Mouse (Mus musculus) E14TG2a.4 (cell line): ENCODE measurements at regions not wholly inside any gene's neighbourhood (a gene's known extent, or its start where the extent isn't known, plus 50 kb on each side); places are given as distances from the start of the nearest gene placed in this dataset.

ENCODE experiments used
- H3K27me3 ChIP-seq: 2 replicates; pipeline ENCODE4 v1.6.1; 2014; ENCODE audit warnings: low read length, control low read depth; ENCODE audit not compliant: insufficient read depth
- H3K36me3 ChIP-seq: 2 replicates; pipeline ENCODE4 v1.6.1; 2014; ENCODE audit warnings: low read length, control low read depth; ENCODE audit not compliant: insufficient read depth
- H3K4me1 ChIP-seq: replicated peaks from 2 replicates; pipeline ENCODE4 v1.6.1; 2014; ENCODE audit warnings: low read depth, low read length, control low read depth
- H3K4me3 ChIP-seq: replicated peaks from 2 replicates; pipeline ENCODE4 v1.5.1; 2014; ENCODE audit warnings: mild to moderate bottlenecking, low read length
- H3K9me3 ChIP-seq: 2 replicates; pipeline ENCODE4 v1.6.1; 2014; ENCODE audit warnings: low read length, control low read depth
- CTCF ChIP-seq: conservative IDR thresholded peaks from 2 replicates; pipeline ENCODE4 v1.5.1; 2014; ENCODE audit warnings: low read length
- NANOG ChIP-seq: IDR thresholded peaks from 2 replicates; pipeline ENCODE4 v1.6.1; 2014; ENCODE audit warnings: borderline replicate concordance, low read length, mixed read lengths
- POU5F1 ChIP-seq: IDR thresholded peaks from 2 replicates; pipeline ENCODE4 v1.6.1; 2014; ENCODE audit warnings: low read length, borderline replicate concordance

DNA sequence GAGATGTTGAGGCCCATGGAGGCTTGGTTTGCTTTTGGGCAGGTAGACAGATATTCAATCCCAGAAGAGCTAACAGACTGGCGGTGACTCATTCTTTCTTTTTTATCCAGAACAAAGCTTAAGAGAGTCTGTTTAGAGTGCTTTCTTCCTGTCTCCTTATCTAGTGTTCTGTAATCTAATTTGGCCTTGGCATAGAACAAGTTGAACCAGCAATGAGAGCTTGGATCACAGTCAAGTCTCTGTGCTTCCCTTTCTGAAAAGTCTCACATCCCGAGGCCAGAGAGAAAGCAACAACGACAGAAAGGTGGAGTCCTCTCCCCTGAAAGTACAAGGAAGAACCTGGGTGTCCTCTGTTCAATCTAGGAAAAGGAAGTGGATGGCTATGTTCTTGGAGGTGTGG is 401.2 kb upstream of the Etaa1 start:
- no peaks in the 10 kb centered on the region for H3K27me3 ChIP-seq
- no peaks in the 10 kb centered on the region for H3K4me1 ChIP-seq
- no peaks in the 10 kb centered on the region for H3K9me3 ChIP-seq
- TF ChIP-seq NANOG (no peak), CTCF (no peak), POU5F1 (no peak)
- no peaks in the 10 kb centered on the region for H3K36me3 ChIP-seq
- H3K4me3 ChIP-seq: no peak overlapping the region

DNA sequence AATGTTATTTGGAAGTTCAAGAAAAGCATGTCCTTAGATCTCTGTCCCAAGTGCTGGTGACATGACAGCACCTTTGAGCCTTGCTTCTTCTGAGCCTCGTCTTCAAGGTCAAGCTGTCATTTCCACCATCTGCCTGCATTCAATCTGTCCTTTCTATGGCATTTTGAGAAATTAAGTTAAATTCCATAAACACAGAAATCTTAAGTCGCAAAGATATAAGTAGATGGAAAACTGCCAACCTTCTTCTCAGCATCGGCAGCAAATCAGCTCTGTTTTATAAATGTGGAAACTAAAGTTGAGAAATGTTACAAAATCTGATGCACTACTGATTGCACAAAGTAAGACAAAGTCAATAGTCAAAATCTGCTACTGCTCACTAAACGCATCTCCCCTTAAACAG is 400.5 kb upstream of the Etaa1 start:
- H3K4me1 ChIP-seq: no peaks in the 10 kb centered on the region
- TF ChIP-seq POU5F1 (no peak), CTCF (no peak), NANOG (no peak)
- no peaks in the 10 kb centered on the region for H3K36me3 ChIP-seq
- H3K27me3 ChIP-seq: no peaks in the 10 kb centered on the region
- no peaks in the 10 kb centered on the region for H3K9me3 ChIP-seq
- no peak overlapping the region for H3K4me3 ChIP-seq

DNA sequence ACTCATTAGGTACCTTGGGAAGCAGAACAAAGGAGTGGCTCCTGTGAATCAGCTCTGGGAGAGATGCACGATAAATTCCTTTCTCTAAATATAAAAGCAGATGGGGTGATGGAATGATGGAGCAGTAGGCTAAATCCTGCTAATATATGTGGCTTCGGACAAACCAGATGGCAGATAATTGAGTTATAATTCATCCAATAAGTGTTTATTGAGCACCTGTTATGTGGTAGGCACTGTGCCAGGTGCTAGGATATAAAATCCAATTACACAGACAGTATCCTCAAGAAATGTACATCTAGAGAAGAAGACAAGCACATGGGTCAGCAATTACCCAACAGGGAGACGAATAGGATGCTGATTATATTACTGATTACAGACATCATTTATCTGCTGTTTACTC is 394.2 kb upstream of the Etaa1 start:
- H3K27me3 ChIP-seq: no peaks in the 10 kb centered on the region
- TF ChIP-seq NANOG (no peak), CTCF (no peak), POU5F1 (no peak)
- H3K4me1 ChIP-seq: no peaks in the 10 kb centered on the region
- no peaks in the 10 kb centered on the region for H3K36me3 ChIP-seq
- H3K9me3 ChIP-seq: no peaks in the 10 kb centered on the region
- H3K4me3 ChIP-seq: no peak overlapping the region

GRCm38 (mm10) chr11:18313510-18314301 is 360.0 kb upstream of the Etaa1 start:
- Histone ChIP-seq H3K9me3 (no peaks in the 10 kb centered on the region), H3K4me3 (no peak overlapping the region), H3K4me1 (no peaks in the 10 kb centered on the region), H3K36me3 (no peaks in the 10 kb centered on the region), H3K27me3 (no peaks in the 10 kb centered on the region)
- TF ChIP-seq POU5F1 (no peak), CTCF (no peak)

DNA sequence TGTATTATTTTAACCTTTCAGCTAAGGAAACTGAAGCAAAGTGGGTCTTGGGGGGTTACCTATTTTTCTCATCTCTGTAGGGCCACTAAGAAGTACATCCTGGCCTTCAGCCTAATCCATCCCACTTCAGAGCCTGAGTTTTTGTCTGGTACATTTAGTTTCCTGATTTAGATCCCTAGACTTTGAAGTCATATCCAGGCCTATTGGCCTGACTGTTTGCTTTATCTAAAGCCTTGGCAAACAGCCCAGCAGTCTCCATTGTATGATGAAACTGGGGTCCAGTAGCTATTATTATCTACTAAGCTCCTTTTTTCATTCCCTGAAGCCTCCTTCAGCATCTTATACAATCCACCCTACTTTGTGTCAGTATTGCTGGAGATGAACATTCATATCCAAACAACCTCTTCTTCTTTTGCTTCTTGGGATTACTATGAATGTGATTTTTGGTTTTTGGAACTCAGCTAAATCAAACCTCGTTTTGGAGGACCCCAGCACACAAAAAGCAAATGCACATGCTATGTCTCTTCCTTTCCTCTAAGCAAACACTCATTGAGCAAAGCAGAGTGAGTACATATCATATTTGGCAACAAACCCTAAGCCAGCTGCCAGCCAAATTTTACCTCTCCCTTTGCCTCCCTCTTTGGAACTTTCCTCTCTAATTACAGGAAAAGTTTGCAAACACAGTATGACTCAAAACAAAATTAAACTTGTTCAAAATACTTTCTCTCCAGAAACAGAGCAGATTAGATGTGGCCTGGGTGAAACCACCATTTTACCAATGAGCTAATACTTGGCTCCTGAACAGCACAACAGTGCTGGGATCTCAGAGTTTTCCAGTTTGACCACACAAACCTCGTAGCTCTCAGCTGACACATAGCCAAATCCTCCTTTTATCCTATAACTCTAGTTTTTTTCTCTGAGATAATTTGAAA is 342.8 kb upstream of the Etaa1 start:
- Histone ChIP-seq H3K36me3 (no peaks in the 10 kb centered on the region), H3K4me3 (no peak overlapping the region), H3K4me1 (no peaks in the 10 kb centered on the region), H3K27me3 (no peaks in the 10 kb centered on the region), H3K9me3 (peaks cover 33% of the 10 kb centered on the region)
- no peak for TF ChIP-seq CTCF
- no peak for TF ChIP-seq POU5F1
- no peak for TF ChIP-seq NANOG

DNA sequence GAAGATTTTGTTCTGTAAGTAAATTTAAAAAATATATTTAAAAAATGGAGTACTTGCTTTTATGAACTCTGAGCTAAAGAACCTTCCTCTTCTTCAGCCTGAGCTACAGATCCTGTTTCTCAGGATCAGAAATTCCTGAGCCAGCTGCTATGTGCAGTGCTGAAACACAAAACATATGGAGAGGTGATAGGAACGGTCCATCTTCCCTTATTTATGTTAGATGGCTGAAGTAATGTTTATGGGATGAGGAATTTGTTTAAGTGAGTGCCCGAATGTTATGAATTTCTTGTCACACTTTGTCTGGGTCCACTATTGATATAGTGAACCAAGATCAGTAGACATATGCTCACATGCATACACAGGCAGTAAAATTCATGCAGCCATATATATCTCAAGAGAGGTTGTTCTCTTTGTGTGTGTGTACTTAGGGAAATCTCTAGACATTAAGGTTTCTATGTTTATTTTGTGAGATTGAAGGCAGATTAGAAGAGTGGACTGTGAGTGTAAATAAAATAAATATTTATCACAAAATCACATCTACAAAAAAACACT is 325.0 kb upstream of the Etaa1 start:
- Histone ChIP-seq H3K27me3 (no peaks in the 10 kb centered on the region), H3K9me3 (no peaks in the 10 kb centered on the region), H3K36me3 (no peaks in the 10 kb centered on the region), H3K4me3 (no peak overlapping the region), H3K4me1 (no peaks in the 10 kb centered on the region)
- TF ChIP-seq CTCF (no peak), POU5F1 (no peak), NANOG (no peak)

GRCm38 (mm10) chr11:18272392-18272791 is 318.7 kb upstream of the Etaa1 start:
- Histone ChIP-seq H3K27me3 (no peaks in the 10 kb centered on the region), H3K36me3 (no peaks in the 10 kb centered on the region), H3K4me1 (no peaks in the 10 kb centered on the region), H3K4me3 (no peak overlapping the region), H3K9me3 (no peaks in the 10 kb centered on the region)
- TF ChIP-seq NANOG (no peak), CTCF (no peak), POU5F1 (no peak)

GRCm38 (mm10) chr11:18266161-18266560 is 312.5 kb upstream of the Etaa1 start:
- no peaks in the 10 kb centered on the region for H3K9me3 ChIP-seq
- TF ChIP-seq NANOG: no peak
- no peaks in the 10 kb centered on the region for H3K4me1 ChIP-seq
- H3K4me3 ChIP-seq: no peak overlapping the region
- H3K36me3 ChIP-seq: no peaks in the 10 kb centered on the region
- H3K27me3 ChIP-seq: no peaks in the 10 kb centered on the region
